Mouse (Mus musculus) limb, embryonic 14.5 days (tissue): ENCODE results near the gene Prdm11. TPM values are rescaled to one million over a fixed set of nuclear protein-coding genes. Genes with fewer than 3 reads are reported as not detected.

Experiments
- ATAC-seq: fragments of 200-750 bp; cut with Nextera tagmentation; 2 replicates; pipeline ENCODE4 v1.8.0; 2017; ENCODE audit warnings: low read depth, moderate number of reproducible peaks, moderate TSS enrichment; ENCODE audit not compliant: low FRiP score
- DNase-seq: peaks from one replicate; pipeline ENCODE4 v3.0.0-alpha.2; 2015; ENCODE audit warnings: low spot score
- H3K27ac ChIP-seq: fragments of 300-500 bp; sonication (generic); replicated peaks from 2 replicates; pipeline ENCODE4 v1.5.1; 2014; ENCODE audit warnings: low read depth, mild to moderate bottlenecking, low read length, moderate library complexity, mixed read lengths
- H3K27me3 ChIP-seq: fragments of 300-500 bp; sonication (generic); 2 replicates; pipeline ENCODE4 v1.6.1; 2014; ENCODE audit warnings: low read length, mixed read lengths; ENCODE audit not compliant: control insufficient read depth, insufficient read depth
- H3K36me3 ChIP-seq: fragments of 300-500 bp; sonication (generic); 2 replicates; pipeline ENCODE4 v1.6.1; 2014; ENCODE audit warnings: mild to moderate bottlenecking, low read length, moderate library complexity, mixed read lengths; ENCODE audit not compliant: control insufficient read depth, insufficient read depth
- H3K4me1 ChIP-seq: fragments of 300-500 bp; sonication (generic); 2 replicates; pipeline ENCODE4 v1.6.1; 2014; ENCODE audit warnings: antibody characterized with exemption, low read length, mixed read lengths; ENCODE audit not compliant: control insufficient read depth, insufficient read depth
- H3K4me2 ChIP-seq: fragments of 300-500 bp; sonication (generic); replicated peaks from 2 replicates; pipeline ENCODE4 v1.6.1; 2014; ENCODE audit warnings: low read depth, mild to moderate bottlenecking, low read length, moderate library complexity; ENCODE audit not compliant: severe bottlenecking
- H3K4me3 ChIP-seq: fragments of 300-500 bp; sonication (generic); replicated peaks from 2 replicates; pipeline ENCODE4 v1.5.1; 2014; ENCODE audit warnings: low read length
- H3K9ac ChIP-seq: fragments of 300-500 bp; sonication (generic); 2 replicates; pipeline ENCODE4 v1.6.1; 2014; ENCODE audit warnings: mild to moderate bottlenecking, low read depth, low read length, moderate library complexity; ENCODE audit not compliant: severe bottlenecking
- H3K9me3 ChIP-seq: fragments of 300-500 bp; sonication (generic); 2 replicates; pipeline ENCODE4 v1.6.1; 2016; ENCODE audit warnings: low read length; ENCODE audit not compliant: control insufficient read depth
- POLR2A ChIP-seq: fragments of 200-500 bp; IDR thresholded peaks from 2 replicates; pipeline ENCODE4 v1.8.0; 2012; ENCODE audit warnings: inconsistent platforms, mild to moderate bottlenecking, moderate library complexity, borderline replicate concordance; ENCODE audit not compliant: insufficient read depth, insufficient read length; ENCODE audit errors: extremely low read depth
- whole genome bisulfite sequencing: fragments of 180-500 bp; shearing (Covaris S2); extraction: QIAGEN DNeasy Blood & Tissue Kit; methylation state at CpG from one replicate; pipeline ENCODE4 v1.1.7; 2014; 5-methylcytosine and 5-hydroxymethylcytosine counted together
- polyA plus RNA-seq, 2 experiments: library from polyadenylated mRNA; depleted of rRNA in 1 of 2; stranded (reverse) in 1 of 2; unstranded in 1 of 2; fragments of >200 nt; fragmentation: Nextera tagmentation in 1 of 2; extraction: Ambion mirVana in 1 of 2; gene quantifications; 2 replicates each; pipeline versions ENCODE4 v1.2.1 to v1.2.3; 2012 to 2014

Gene Prdm11
- polyA plus RNA-seq, 2 experiments, result 6.5 to 24.4 TPM

DNA sequence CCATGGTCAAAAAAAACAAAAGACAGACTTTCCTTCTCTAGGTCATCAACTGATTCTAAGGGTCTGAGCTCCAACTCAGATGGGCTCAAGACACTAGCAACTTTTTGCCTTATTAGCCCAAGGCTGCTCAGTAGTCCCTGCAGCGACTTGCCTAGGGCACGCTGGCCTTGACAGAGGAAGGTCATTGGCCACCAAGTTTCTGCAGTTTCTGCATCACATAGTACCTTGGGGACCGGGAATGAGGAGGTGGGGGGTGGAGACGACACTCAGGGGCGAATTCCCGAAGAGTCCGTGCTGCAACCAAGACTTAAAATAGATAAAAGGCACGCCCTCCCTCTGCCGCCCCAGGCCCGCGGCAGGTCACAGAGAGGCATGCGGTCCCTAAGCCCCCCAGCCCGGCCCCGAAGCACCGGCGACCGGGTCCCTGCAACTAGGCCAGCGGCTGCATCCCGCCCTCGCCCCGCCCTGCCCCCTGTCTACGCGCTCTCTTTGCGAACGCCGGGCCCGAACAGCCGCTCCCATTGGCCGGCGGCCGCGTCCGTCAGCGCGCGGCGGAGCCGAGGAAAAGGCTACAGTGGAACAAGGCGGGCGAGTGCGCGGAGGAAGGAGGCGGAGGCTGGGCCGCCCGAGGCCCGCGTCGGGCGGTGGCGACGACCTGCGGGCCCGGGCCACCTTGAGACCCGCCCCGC, 694 bp downstream of the Prdm11 start:
- Histone ChIP-seq H3K9me3 (no peaks in the 10 kb centered on the region), H3K27ac (peak overlapping the region; percentile 99), H3K27me3 (no peaks in the 10 kb centered on the region), H3K4me3 (peak overlapping the region; percentile 79), H3K4me2 (peak overlapping the region; percentile 86), H3K9ac (peak overlapping the region; percentile 97), H3K36me3 (peaks cover 12% of the 10 kb centered on the region; the same call in 1 of the 2 replicates), H3K4me1 (peaks cover 38% of the 10 kb centered on the region)
- WGBS, result under 1% methylated on average over 29 of the region's 55 CpGs
- TF ChIP-seq POLR2A, result peak; percentile 87; the same call in 1 of the 2 replicates
- peak; percentile 96 for ATAC-seq
- peak; percentile 87 for DNase-seq

DNA sequence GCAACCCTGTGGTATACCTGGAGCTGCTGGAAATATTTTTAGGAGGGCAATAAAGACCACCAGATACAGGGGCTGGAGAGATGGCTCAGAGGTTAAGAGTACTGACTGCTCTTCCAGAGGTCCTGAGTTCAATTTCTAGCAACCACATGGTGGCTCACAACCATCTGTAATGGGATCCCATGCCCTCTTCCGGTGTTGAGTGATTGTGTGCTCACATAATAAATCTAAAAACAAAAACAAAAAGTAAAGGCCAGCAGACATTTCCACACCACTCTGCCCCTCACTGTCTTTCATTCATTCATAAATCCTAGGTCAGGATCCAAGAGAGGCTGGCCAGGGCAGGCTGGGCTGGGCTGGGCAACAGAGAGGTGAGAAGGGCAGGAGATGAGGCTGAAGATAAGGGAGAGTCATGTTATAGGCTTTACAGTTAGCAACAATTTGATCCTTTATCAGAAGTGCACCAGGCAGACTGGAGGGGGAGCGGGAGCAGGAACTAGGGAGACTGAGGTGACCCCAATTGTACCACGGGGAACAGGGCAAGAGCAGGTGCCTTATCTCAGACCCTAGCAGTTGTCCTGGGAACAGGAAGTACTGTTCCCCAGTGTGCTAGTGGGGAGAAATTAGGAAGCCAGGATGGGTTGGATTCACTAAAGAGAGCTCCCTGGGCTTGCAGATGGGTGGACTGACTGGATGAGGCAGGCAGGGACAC, 2.4 kb downstream of the Prdm11 start:
- Histone ChIP-seq H3K4me2 (no peak overlapping the region), H3K27ac (no peak overlapping the region), H3K36me3 (peaks cover 12% of the 10 kb centered on the region; the same call in 1 of the 2 replicates), H3K9ac (no peak overlapping the region), H3K4me3 (no peak overlapping the region), H3K27me3 (no peaks in the 10 kb centered on the region), H3K9me3 (no peaks in the 10 kb centered on the region), H3K4me1 (peaks cover 41% of the 10 kb centered on the region)
- ATAC-seq (no peak), DNase-seq (no peak)
- 82% methylated on average over 3 of the region's 3 CpGs for WGBS
- TF ChIP-seq POLR2A, result no peak

DNA sequence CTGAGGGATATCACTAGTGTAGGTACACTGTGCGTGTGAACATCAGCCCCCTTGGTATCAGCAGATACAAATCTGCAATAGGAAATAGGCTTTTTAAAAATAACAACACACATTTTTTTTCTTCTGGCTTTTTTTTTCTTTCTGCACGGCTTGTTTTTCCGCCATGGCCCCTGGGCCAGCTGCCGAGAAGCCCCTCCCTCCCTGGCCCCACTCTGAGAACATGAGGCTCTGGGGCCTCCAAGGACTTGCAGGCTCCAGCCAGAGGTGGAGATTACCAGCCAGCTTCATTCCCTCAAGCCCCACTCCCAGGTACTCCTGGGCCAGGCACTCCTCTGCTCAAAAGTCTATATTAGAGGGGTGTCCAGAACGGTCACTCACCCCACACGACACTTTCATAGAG, 4.5 kb downstream of the Prdm11 start:
- ATAC-seq, result no peak
- Histone ChIP-seq H3K36me3 (peaks cover 12% of the 10 kb centered on the region; the same call in 1 of the 2 replicates), H3K27me3 (no peaks in the 10 kb centered on the region), H3K27ac (peak overlapping the region; percentile 28; the same call in 1 of the 2 replicates), H3K9me3 (no peaks in the 10 kb centered on the region), H3K4me3 (no peak overlapping the region), H3K4me1 (peaks cover 43% of the 10 kb centered on the region), H3K4me2 (no peak overlapping the region), H3K9ac (peak overlapping the region; percentile 31; the same call in 1 of the 2 replicates)
- no peak for TF ChIP-seq POLR2A
- no peak for DNase-seq
- WGBS, result 38% methylated on average over 6 of the region's 6 CpGs

DNA sequence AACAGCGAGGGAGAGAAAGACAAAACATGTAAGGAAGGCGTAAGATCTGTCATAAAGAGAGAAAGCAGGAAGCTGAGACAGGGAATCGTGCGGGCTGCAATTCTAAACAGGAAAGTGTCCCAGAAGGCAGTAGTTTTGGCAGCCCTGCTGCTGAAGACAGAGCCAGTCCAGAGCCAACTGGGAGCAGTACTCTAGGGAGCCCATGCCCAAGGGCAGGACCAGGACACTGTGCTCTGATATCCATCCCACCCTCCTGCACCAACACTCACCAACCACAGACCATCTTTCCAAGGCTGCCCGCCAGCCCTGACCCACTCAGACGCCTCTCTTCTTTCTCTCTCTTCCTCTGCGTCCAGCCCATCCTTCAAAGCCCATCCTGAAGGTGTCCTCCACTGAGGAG, 5.1 kb downstream of the Prdm11 start:
- Histone ChIP-seq H3K9ac (peak overlapping the region; percentile 31; the same call in 1 of the 2 replicates), H3K4me1 (peaks cover 48% of the 10 kb centered on the region)

DNA sequence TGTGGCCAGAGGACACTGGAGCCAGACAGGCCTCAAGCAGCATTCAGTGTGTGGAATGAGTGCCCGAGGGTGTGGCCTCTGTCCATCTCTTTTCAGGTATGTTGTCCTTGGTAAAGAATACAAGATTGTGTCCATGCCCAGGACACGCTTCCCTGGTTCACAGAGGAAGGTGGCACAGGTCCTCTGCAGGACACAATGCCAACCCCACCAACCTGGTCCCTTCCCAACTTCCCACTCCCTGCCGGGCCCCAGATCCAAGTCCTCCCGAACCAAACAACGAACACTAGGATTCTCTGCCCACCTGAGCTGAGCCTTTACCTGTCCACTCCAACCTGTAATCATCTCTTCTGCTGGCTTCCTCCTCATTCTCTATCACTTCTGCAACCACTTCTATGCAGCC, 6.3 kb downstream of the Prdm11 start:
- ATAC-seq, result no peak
- no peak overlapping the region for H3K4me3 ChIP-seq
- TF ChIP-seq POLR2A, result no peak
- H3K27ac ChIP-seq, result no peak overlapping the region
- DNase-seq, result no peak
- H3K9ac ChIP-seq, result no peak overlapping the region
- H3K27me3 ChIP-seq, result no peaks in the 10 kb centered on the region
- 90% methylated on average over 5 of the region's 5 CpGs for WGBS
- no peaks in the 10 kb centered on the region for H3K9me3 ChIP-seq
- peaks cover 12% of the 10 kb centered on the region; the same call in 1 of the 2 replicates for H3K36me3 ChIP-seq
- no peak overlapping the region for H3K4me2 ChIP-seq
- H3K4me1 ChIP-seq, result peaks cover 58% of the 10 kb centered on the region

More for the DNA sequence above, 5.1 kb downstream of the Prdm11 start:
- H3K9me3 ChIP-seq, result no peaks in the 10 kb centered on the region
- H3K27me3 ChIP-seq, result no peaks in the 10 kb centered on the region
- H3K4me3 ChIP-seq, result no peak overlapping the region
- ATAC-seq (no peak), DNase-seq (no peak)
- no peak for TF ChIP-seq POLR2A
- H3K36me3 ChIP-seq, result peaks cover 12% of the 10 kb centered on the region; the same call in 1 of the 2 replicates
- H3K4me2 ChIP-seq, result no peak overlapping the region
- 0 out of 2 replicates have a peak overlapping the region, but pooled peaks have one; percentile 28 for H3K27ac ChIP-seq
- 72% methylated on average over 7 of the region's 7 CpGs for WGBS
